Comparison of ENCODE assay signal across 8 mouse cellular contexts in the genomic region with DNA sequence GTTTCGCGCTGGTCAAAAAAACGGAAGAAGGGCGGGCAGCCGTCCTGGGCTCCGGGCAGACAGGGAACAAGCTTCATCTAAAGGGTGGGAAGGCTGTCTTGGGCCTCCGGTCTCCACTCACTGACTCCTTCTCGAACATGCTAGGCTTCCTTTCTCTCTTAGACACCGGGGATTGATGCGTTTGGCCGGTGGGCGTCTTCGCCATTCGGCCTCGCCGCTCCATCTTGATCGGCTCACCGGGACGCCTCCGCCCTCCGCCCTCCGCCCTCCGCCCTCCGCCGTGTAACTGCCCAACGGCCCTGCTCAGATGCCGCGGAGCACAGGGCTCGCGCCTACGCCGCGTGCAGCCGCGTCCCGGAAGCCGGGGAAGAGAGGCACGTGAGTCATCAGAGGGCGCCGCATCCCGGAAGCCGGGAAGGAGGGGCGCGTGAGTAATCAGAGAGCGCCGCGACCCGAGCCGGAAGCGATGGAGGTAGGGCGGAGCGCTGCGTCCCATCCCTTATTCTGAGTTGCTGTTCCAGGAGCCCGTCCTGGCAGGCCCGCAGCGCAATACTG. TPM values are rescaled to one million over a fixed set of nuclear protein-coding genes. Genes with fewer than 3 reads are reported as not detected.
DNase-seq lines count a peak whose midpoint lies in the region; ATAC-seq lines count a peak whose summit lies in the region.
"Not testable (repeated sequence)": the region's sequence is repeated elsewhere in the genome, so short reads cannot be mapped to it uniquely, and the experiment has no call there.

A gene (plus strand): TSS at position 34 of the 555 bp plus-strand sequence.
A gene (minus strand): TSS at position 314 of the 555 bp plus-strand sequence.
A gene (minus strand): TSS at position 363 of the 555 bp plus-strand sequence.

- 0% methylated on average over 9 of the region's 56 CpGs for WGBS in forebrain, embryonic 16.5 days
- 0% methylated on average over 10 of the region's 56 CpGs for WGBS in kidney, embryonic 15.5 days
- 0% methylated on average over 17 of the region's 56 CpGs for WGBS in liver, embryonic 12.5 days (ENCODE audit: insufficient replicate concordance)
- WGBS in midbrain, embryonic 13.5 days = 0% methylated on average over 15 of the region's 56 CpGs
- 0% methylated on average over 9 of the region's 56 CpGs for WGBS in stomach, embryonic 14.5 days

- H3K4me1 ChIP-seq in forebrain, embryonic 16.5 days (replicated peaks; ENCODE audit: control insufficient read depth, insufficient read depth, low read length); kidney, embryonic 15.5 days; liver, embryonic 12.5 days; midbrain, embryonic 13.5 days (replicated peaks); stomach, embryonic 14.5 days (ENCODE audit: control insufficient read depth, insufficient read depth, low read length): not testable (repeated sequence)

- H3K4me2 ChIP-seq in forebrain, embryonic 16.5 days (ENCODE audit: low read length); kidney, embryonic 15.5 days; liver, embryonic 12.5 days; midbrain, embryonic 13.5 days (replicated peaks); stomach, embryonic 14.5 days (replicated peaks; ENCODE audit: low read depth, low read length): not testable (repeated sequence)

- peak; percentile 39 to 53 for DNase-seq in B cell, adult 2 months
- DNase-seq in cerebellum, adult 9-11 months = peak; percentile 56
- peak; percentile 28 for DNase-seq in heart, postnatal 4 days

- not testable (repeated sequence) for H3K9me3 ChIP-seq in forebrain, embryonic 16.5 days (ENCODE audit: control insufficient read depth, low read length); kidney, embryonic 15.5 days (replicated peaks); liver, embryonic 12.5 days (replicated peaks); midbrain, embryonic 13.5 days; stomach, embryonic 14.5 days (ENCODE audit: control insufficient read depth, low read depth, low read length)

- peak; percentile 99 for ATAC-seq in forebrain, embryonic 16.5 days
- ATAC-seq in kidney, embryonic 15.5 days (replicated peaks; ENCODE audit: low FRiP score) = peak; percentile 98
- ATAC-seq in liver, embryonic 12.5 days = peak; percentile 95
- ATAC-seq in midbrain, embryonic 13.5 days = peak; percentile 99
- ATAC-seq in stomach, embryonic 14.5 days (ENCODE audit: insufficient number of reproducible peaks, insufficient read depth, low FRiP score, low read depth) = peak; percentile 98

- H3K27ac ChIP-seq in forebrain, embryonic 16.5 days (ENCODE audit: low read length); kidney, embryonic 15.5 days; liver, embryonic 12.5 days; midbrain, embryonic 13.5 days; stomach, embryonic 14.5 days (ENCODE audit: low read length): not testable (repeated sequence)

- H3K9ac ChIP-seq in forebrain, embryonic 16.5 days (replicated peaks; ENCODE audit: low read depth, low read length); kidney, embryonic 15.5 days; liver, embryonic 12.5 days; midbrain, embryonic 13.5 days (replicated peaks); stomach, embryonic 14.5 days (replicated peaks; ENCODE audit: low read depth, low read length): not testable (repeated sequence)

- H3K27me3 ChIP-seq in forebrain, embryonic 16.5 days (replicated peaks; ENCODE audit: control insufficient read depth, insufficient read depth, low read length); kidney, embryonic 15.5 days; liver, embryonic 12.5 days (replicated peaks); midbrain, embryonic 13.5 days; stomach, embryonic 14.5 days (ENCODE audit: control insufficient read depth, insufficient read depth, low read length): not testable (repeated sequence)

- not testable (repeated sequence) for H3K4me3 ChIP-seq in forebrain, embryonic 16.5 days (replicated peaks; ENCODE audit: low read length); liver, embryonic 12.5 days; stomach, embryonic 14.5 days (ENCODE audit: low read depth, low read length)
- peak within 1 kb of the TSS; percentile 26; the same call in 1 of the 2 replicates for H3K4me3 ChIP-seq in kidney, embryonic 15.5 days (replicated peaks)
- H3K4me3 ChIP-seq in midbrain, embryonic 13.5 days (replicated peaks) = 0 out of 2 replicates have a peak within 1 kb of the TSS, but pooled peaks have one; percentile 21

- not testable (repeated sequence) for H3K36me3 ChIP-seq in forebrain, embryonic 16.5 days (ENCODE audit: control insufficient read depth, insufficient read depth); kidney, embryonic 15.5 days; liver, embryonic 12.5 days; midbrain, embryonic 13.5 days; stomach, embryonic 14.5 days (ENCODE audit: control insufficient read depth, insufficient read depth, low read length)

RNA-seq across cellular contexts. Expression of the first gene that starts in this region (rescaled TPM):
- 73.3 and 86.6 TPM in 2 replicates for polyA plus RNA-seq in forebrain, embryonic 16.5 days (2015; fragmentation: Nextera tagmentation; extraction: Ambion mirVana)
- 10 to 100 TPM; 34.8 to 46.8 TPM for total RNA-seq in heart, postnatal 4 days (2021)
- 84.1 and 89.2 TPM in 2 replicates for polyA plus RNA-seq in kidney, embryonic 15.5 days (2015; fragmentation: Nextera tagmentation; extraction: Ambion mirVana)
- 48.1 and 48.2 TPM in 2 replicates for polyA plus RNA-seq in liver, embryonic 12.5 days (2016; fragmentation: Nextera tagmentation; extraction: Ambion mirVana)
- 111 and 114 TPM in 2 replicates for polyA plus RNA-seq in midbrain, embryonic 13.5 days (2015; fragmentation: Nextera tagmentation; extraction: Ambion mirVana)
- polyA plus RNA-seq in stomach, embryonic 14.5 days (2014; fragmentation: Nextera tagmentation; extraction: Ambion mirVana) = 80.8 and 97.4 TPM in 2 replicates

RNA-seq across cellular contexts. Expression of the second gene that starts in this region (rescaled TPM):
- polyA plus RNA-seq in forebrain, embryonic 16.5 days (2015; fragmentation: Nextera tagmentation; extraction: Ambion mirVana) = not detected in 2 replicates
- total RNA-seq in heart, postnatal 4 days (2021) = under 1 TPM in 1 of 2 experiments, not detected in 1; 0.60 TPM
- 0.64 TPM in 1 of 2 replicates, not detected in the other for polyA plus RNA-seq in kidney, embryonic 15.5 days (2015; fragmentation: Nextera tagmentation; extraction: Ambion mirVana)
- 3.1 and 3.5 TPM in 2 replicates for polyA plus RNA-seq in liver, embryonic 12.5 days (2016; fragmentation: Nextera tagmentation; extraction: Ambion mirVana)
- not detected in 2 replicates for polyA plus RNA-seq in midbrain, embryonic 13.5 days (2015; fragmentation: Nextera tagmentation; extraction: Ambion mirVana)
- polyA plus RNA-seq in stomach, embryonic 14.5 days (2014; fragmentation: Nextera tagmentation; extraction: Ambion mirVana) = not detected in 2 replicates

RNA-seq across cellular contexts. Expression of the third gene that starts in this region (rescaled TPM):
- 5.1 TPM in 2 replicates for polyA plus RNA-seq in forebrain, embryonic 16.5 days (2015; fragmentation: Nextera tagmentation; extraction: Ambion mirVana)
- total RNA-seq in heart, postnatal 4 days (2021) = 1 to 10 TPM; 2.5 to 2.6 TPM
- polyA plus RNA-seq in kidney, embryonic 15.5 days (2015; fragmentation: Nextera tagmentation; extraction: Ambion mirVana) = 4.0 and 4.1 TPM in 2 replicates
- polyA plus RNA-seq in liver, embryonic 12.5 days (2016; fragmentation: Nextera tagmentation; extraction: Ambion mirVana) = 4.1 and 5.0 TPM in 2 replicates
- polyA plus RNA-seq in midbrain, embryonic 13.5 days (2015; fragmentation: Nextera tagmentation; extraction: Ambion mirVana) = 5.7 and 5.8 TPM in 2 replicates
- 4.7 and 5.0 TPM in 2 replicates for polyA plus RNA-seq in stomach, embryonic 14.5 days (2014; fragmentation: Nextera tagmentation; extraction: Ambion mirVana)
